Mouse (Mus musculus): ENCODE measurements around the gene Zic1. TPM values are rescaled to one million over a fixed set of nuclear protein-coding genes. Genes with fewer than 3 reads are reported as not detected.

Gene Zic1
- polyA plus RNA-seq, 1 experiment = 1.6 TPM

DNA sequence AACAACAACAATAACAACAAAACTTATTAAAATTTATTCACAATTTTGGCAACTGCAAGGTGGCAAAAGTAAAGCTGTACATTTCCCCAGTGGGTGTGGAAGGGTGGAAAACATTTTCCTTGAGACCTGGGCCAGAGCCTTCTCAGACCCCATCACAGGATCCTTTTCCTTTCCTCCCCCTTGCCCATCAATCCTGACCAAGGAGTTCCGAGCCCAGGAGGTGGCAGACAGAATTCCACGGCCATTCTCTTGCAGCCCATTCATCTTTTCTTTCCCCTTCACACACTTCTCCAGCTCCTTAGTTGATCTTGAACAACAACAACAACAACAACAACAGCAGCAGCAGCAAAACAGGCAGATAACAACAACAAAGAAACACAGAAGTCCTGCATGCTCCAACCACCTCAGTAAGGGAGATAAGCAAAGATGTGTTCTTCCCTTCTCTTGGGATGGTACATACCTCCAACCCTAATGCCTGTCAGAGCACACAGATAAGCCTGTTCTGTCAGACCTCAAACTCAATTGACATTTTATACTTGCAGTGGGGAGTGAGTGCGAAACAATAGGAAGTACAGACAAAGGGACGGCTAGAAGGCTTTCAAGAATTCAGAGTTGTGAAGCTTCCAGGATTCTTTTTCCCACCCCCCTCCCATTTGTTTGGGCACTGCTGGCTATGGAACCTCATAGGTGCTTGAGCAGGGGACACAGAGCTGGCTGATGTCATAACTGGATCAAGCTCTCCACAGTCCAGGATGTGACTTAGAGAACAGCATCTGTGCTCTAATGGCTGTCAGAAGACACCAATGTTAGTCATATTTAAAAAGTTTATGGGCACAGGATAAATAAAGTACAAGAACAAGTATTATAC, 19.3 kb upstream of the Zic1 start:
- 12% methylated on average over 4 of the region's 4 CpGs for WGBS

DNA sequence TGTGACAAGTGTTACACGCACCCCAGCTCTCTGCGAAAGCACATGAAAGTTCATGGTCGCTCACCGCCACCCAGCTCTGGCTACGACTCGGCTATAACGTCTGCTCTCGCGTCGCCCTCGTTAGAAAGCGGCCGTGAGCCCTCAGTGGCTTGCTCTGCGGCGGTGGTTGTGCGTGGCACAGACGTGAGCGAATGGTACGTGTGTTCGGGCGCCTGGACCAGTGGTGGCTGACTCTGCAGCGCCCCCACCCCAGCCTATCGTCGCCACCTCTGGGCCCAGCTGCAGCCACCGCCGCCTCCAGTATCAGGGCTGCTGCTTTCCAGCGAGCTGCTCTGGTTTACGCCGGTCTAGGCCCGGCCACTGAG, 18.5 kb upstream of the Zic1 start:
- Histone ChIP-seq H3K4me1 (ENCODE audit: control insufficient read depth, insufficient read depth, low read length) (no peaks in the 10 kb centered on the region), H3K4me3 (replicated peaks; ENCODE audit: extremely low read depth, low read depth, low read length) (no peak overlapping the region)
- DNase-seq = no peak
- WGBS = 4% methylated on average over 30 of the region's 30 CpGs
- TF ChIP-seq POLR2A (IDR thresholded peaks at IDR 0.05; ENCODE audit: borderline replicate concordance, extremely low read depth, low read depth, low read length) = no peak
- no peak for TF ChIP-seq CTCF (IDR thresholded peaks at IDR 0.05; ENCODE audit: insufficient read depth, low read length)

More for the DNA sequence above, 19.3 kb upstream of the Zic1 start:
- no peak for DNase-seq
- Histone ChIP-seq H3K4me3 (replicated peaks; ENCODE audit: extremely low read depth, low read depth, low read length) (no peak overlapping the region), H3K4me1 (ENCODE audit: control insufficient read depth, insufficient read depth, low read length) (no peaks in the 10 kb centered on the region)
- TF ChIP-seq CTCF (IDR thresholded peaks at IDR 0.05; ENCODE audit: insufficient read depth, low read length) = no peak
- TF ChIP-seq POLR2A (IDR thresholded peaks at IDR 0.05; ENCODE audit: borderline replicate concordance, extremely low read depth, low read depth, low read length) = no peak

DNA sequence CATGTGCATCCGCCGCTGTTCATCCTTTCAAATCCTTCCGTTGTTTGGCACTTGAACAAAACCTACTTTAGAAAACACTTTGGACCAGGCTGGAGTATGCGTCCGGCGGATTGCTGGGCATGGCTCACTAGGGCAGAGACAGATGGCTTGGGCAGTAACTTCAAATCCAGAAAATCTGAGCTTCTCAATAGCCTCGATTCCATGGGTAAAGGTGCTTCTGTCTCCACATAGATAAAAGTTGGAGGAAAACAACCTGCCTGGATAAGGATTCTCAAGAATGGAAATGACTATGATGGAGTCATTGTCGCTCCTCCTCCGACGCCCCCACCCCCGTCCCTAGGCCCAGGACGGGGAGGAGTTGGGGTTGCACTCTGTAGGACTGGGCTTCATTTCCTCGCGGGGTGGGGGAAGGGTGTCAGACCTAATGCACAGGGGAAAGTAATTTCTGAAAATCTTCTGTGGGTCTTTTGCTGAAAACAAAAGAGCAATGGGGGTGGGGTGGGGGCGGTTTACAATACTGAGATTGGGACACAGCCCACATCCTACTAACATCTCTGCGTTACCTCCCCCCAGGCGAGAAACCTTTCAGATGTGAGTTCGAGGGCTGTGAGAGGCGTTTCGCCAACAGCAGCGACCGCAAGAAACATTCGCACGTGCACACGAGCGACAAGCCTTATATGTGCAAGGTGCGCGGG, 18.0 kb upstream of the Zic1 start:
- no peak for TF ChIP-seq POLR2A (IDR thresholded peaks at IDR 0.05; ENCODE audit: borderline replicate concordance, extremely low read depth, low read depth, low read length)
- TF ChIP-seq CTCF (IDR thresholded peaks at IDR 0.05; ENCODE audit: insufficient read depth, low read length) = no peak
- H3K4me3 ChIP-seq (replicated peaks; ENCODE audit: extremely low read depth, low read depth, low read length) = no peak overlapping the region
- H3K4me1 ChIP-seq (ENCODE audit: control insufficient read depth, insufficient read depth, low read length) = no peaks in the 10 kb centered on the region
- DNase-seq = no peak
- WGBS = 5% methylated on average over 28 of the region's 28 CpGs

DNA sequence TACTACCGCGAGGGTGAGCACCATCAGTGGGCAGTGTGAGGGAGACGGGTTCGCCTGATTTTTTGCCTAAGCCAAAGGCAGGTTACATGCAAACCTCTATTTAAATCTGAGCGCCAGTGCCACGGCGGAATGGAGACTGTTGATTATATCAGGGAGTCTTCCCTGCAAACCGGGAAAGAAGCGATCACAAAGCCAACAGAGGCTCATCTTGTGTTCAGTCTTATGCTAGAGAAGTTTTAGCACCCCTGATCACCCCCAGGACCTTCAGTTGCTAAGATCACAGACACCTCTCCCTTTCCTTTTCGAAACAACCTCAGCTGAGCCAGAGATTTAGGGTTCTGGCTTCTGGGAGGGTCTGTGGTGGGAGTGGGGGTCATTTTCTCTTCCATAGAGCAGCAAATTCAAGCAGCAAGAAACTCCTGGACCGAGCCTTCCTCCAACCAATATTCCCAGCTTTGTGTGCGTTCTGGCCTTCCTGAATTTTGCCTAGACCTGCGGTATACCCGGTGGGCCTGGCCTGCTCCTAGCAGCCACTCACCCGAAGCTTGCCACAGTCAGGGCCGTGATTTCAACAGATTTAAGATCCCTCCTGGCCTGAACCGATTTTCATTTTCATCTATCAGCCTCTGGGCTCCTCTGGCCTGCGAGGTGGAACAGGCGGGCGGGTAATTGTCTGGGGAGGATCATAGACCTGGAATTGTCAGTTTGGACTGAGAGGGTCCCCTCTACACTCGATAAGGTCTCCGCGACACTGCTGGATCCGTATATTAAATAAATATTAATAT, 17.1 kb upstream of the Zic1 start:
- Histone ChIP-seq H3K4me1 (ENCODE audit: control insufficient read depth, insufficient read depth, low read length) (no peaks in the 10 kb centered on the region), H3K4me3 (replicated peaks; ENCODE audit: extremely low read depth, low read depth, low read length) (no peak overlapping the region)
- WGBS = 8% methylated on average over 24 of the region's 24 CpGs
- DNase-seq = no peak
- TF ChIP-seq POLR2A (IDR thresholded peaks at IDR 0.05; ENCODE audit: borderline replicate concordance, extremely low read depth, low read depth, low read length) = no peak
- no peak for TF ChIP-seq CTCF (IDR thresholded peaks at IDR 0.05; ENCODE audit: insufficient read depth, low read length)

DNA sequence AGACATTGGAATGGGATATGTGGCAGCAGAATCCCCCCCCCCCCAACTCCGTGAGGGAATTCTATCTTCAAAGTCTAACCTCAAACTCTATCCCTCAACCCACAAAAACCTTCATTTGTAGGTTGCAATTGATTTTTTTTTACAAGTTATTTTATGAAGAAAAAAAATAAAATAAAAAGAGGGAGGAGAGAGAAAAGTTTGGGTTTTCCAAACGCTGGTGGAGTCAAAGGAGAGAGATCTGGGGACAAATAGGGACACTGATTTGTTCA, 16.4 kb upstream of the Zic1 start:
- Histone ChIP-seq H3K4me1 (ENCODE audit: control insufficient read depth, insufficient read depth, low read length) (no peaks in the 10 kb centered on the region), H3K4me3 (replicated peaks; ENCODE audit: extremely low read depth, low read depth, low read length) (no peak overlapping the region)
- no peak for DNase-seq
- 9% methylated on average over 2 of the region's 2 CpGs for WGBS
- no peak for TF ChIP-seq CTCF (IDR thresholded peaks at IDR 0.05; ENCODE audit: insufficient read depth, low read length)
- no peak for TF ChIP-seq POLR2A (IDR thresholded peaks at IDR 0.05; ENCODE audit: borderline replicate concordance, extremely low read depth, low read depth, low read length)

DNA sequence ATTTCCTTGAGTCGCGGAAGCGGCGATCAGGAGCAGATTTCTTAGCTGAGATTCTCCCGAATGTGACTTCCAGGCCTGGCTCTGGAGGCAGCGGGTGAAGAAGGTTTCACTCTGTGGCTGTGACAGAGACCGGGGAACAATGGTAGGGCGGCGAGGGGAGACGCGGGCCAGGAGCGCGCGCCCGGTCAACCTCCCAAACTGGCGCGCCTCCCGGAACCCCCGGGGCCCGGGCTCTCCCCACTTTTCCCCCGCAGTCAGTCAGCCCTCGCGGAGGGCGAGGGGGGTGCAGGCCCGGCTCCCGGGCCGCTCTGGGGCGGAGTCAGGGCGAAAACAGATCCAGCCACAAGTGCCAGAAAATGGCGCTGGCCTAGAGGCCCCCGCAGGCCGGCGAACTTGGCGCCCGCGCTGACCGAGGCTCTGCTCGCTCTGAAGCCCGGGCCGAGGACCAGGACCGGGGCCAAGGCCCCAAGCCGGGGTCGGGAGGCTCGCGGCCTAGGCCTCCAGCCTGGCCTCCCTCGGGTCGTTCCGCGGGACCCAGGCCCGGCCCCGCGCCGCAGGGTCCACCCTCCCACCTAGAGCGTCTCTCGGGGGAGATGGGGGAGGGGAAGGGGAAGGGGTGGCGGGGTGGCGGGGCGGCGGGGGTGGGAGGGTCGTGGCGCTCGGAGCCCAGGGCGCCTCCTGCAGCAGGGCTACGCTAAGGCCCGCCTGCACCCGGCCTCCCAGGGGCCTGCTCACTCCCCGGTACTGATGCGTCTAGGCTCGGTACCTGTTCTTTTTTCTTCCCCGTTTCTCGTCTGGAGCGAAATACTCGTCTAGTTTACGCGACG, 15.9 kb upstream of the Zic1 start:
- no peaks in the 10 kb centered on the region for H3K4me1 ChIP-seq (ENCODE audit: control insufficient read depth, insufficient read depth, low read length)
- H3K4me3 ChIP-seq (replicated peaks; ENCODE audit: extremely low read depth, low read depth, low read length) = no peak overlapping the region
- WGBS = 1% methylated on average over 67 of the region's 76 CpGs
- TF ChIP-seq POLR2A (IDR thresholded peaks at IDR 0.05; ENCODE audit: borderline replicate concordance, extremely low read depth, low read depth, low read length) (no peak), CTCF (IDR thresholded peaks at IDR 0.05; ENCODE audit: insufficient read depth, low read length) (no peak)
- DNase-seq = no peak

DNA sequence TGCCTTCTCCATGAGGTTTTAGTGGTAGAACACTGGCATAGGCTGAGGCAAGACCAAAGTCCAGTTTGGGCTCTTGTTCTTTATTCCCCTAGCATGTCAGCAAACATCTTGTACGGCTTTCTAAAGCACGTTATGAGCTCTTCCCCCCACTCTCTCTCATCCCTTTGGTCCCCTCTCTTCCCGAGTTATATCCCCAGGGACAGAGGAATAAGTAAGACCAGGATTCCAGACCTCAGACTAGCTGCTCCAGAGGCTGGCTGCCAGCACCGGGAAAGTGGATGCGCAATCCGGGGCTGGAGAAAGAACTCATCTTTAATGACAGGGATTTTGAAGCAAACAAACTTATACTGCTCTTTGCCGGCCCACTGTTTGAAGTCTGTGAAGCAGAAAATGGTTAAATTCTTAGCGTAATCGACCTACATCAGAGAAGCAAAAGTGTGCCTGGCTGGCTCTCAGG, 14.9 kb upstream of the Zic1 start:
- Histone ChIP-seq H3K4me3 (replicated peaks; ENCODE audit: extremely low read depth, low read depth, low read length) (no peak overlapping the region), H3K4me1 (ENCODE audit: control insufficient read depth, insufficient read depth, low read length) (no peaks in the 10 kb centered on the region)
- DNase-seq = no peak
- no peak for TF ChIP-seq POLR2A (IDR thresholded peaks at IDR 0.05; ENCODE audit: borderline replicate concordance, extremely low read depth, low read depth, low read length)
- TF ChIP-seq CTCF (IDR thresholded peaks at IDR 0.05; ENCODE audit: insufficient read depth, low read length) = no peak
- 4% methylated on average over 9 of the region's 9 CpGs for WGBS

DNA sequence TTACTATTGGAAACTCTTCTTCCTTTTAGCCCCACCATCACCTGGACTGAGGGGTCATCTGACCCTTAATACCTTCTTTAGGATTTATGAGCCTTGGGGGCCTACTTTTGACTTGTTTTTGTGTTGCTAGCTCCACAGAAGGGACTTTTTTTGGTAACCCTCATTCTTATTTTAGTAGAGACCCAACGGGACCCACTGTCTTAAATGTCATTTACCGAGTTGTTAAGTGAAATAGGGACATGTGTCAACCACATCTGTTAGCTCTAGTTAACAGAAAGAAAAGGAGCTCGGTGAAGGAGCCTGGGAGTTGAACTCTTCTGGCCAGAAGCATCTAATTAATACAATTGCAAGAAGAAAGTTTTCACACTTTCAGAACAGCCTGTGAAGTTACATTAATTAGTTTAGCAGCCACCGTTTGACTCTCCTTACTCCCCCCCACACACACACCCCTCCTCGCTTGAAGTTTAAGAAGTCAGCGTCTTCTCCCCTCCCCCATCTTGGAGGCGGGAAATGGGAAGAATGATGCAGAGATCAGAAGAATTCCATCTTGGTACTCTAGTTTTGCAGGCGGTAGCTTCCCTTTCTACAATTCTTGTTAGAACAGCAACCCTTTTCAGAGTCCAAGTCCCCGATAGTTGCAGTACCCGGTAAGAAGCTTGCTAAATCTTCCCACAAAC, 14.3 kb upstream of the Zic1 start:
- Histone ChIP-seq H3K4me1 (ENCODE audit: control insufficient read depth, insufficient read depth, low read length) (no peaks in the 10 kb centered on the region), H3K4me3 (replicated peaks; ENCODE audit: extremely low read depth, low read depth, low read length) (no peak overlapping the region)
- no peak for DNase-seq
- 6% methylated on average over 10 of the region's 10 CpGs for WGBS
- no peak for TF ChIP-seq CTCF (IDR thresholded peaks at IDR 0.05; ENCODE audit: insufficient read depth, low read length)
- no peak for TF ChIP-seq POLR2A (IDR thresholded peaks at IDR 0.05; ENCODE audit: borderline replicate concordance, extremely low read depth, low read depth, low read length)
